ENCODE assay signal across 25 mouse cellular contexts in the genomic region with DNA sequence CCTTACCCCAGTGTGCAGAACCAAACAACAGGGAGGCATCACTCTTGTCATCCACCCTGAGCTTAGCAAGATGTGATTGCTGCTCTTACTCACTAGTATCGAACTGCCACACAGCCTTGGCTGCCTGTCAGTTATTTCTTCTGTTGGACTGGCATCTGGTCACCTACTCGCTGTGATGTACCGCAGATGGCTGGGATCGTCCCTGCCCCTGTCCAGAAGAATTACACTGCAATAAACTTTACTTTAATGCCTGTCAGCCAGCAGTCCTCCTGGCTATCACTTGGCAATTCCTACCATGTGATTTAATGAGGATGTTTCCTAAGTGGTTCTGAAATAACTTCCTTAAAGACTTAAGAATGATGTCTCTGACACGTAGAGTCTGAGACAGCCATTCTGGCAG.
"Had no signal": no experiment of that assay in that cellular context is flagged by ENCODE, and none has a peak within 500 bp of the region (broad histone marks: within the 10 kb centered on the region; RNA-seq: fewer than 3 reads in every experiment).

No protein-coding gene starts in this region.

- DNase-seq: kidney, adult 18-20 months; kidney, postnatal 25 days; layer of hippocampus, adult 9-11 months; liver; lung, adult 18-20 months; lung, postnatal 10 days; lung, postnatal 4 days; right cerebral cortex, adult 18-20 months; right cerebral cortex, postnatal 14 days; right cerebral cortex, postnatal 4 days; thymus, adult 2 months; thymus, postnatal 14 days; thymus, postnatal 4 days had no signal

- H3K9ac ChIP-seq: intestine, embryonic 15.5 days; limb, embryonic 13.5 days; liver, embryonic 12.5 days; liver, embryonic 15.5 days; lung, embryonic 15.5 days; midbrain, embryonic 12.5 days; midbrain, embryonic 15.5 days; neural tube, embryonic 12.5 days; neural tube, embryonic 15.5 days had no signal

- H3K9me3 ChIP-seq: intestine, embryonic 15.5 days; limb, embryonic 10.5 days; limb, embryonic 13.5 days; liver, embryonic 12.5 days; liver, embryonic 15.5 days; lung, embryonic 15.5 days; midbrain, embryonic 12.5 days; midbrain, embryonic 15.5 days; neural tube, embryonic 12.5 days; neural tube, embryonic 15.5 days had no signal

- H3K27me3 ChIP-seq: intestine, embryonic 15.5 days; limb, embryonic 13.5 days; liver, embryonic 12.5 days; liver, embryonic 15.5 days; lung, embryonic 15.5 days; midbrain, embryonic 12.5 days; midbrain, embryonic 15.5 days; neural tube, embryonic 12.5 days; neural tube, embryonic 15.5 days had no signal

- H3K4me1 ChIP-seq: intestine, embryonic 15.5 days; limb, embryonic 10.5 days; limb, embryonic 13.5 days; liver, embryonic 12.5 days; liver, embryonic 15.5 days; midbrain, embryonic 12.5 days; midbrain, embryonic 15.5 days; neural tube, embryonic 12.5 days; neural tube, embryonic 15.5 days had no signal

- H3K4me3 ChIP-seq: intestine, embryonic 15.5 days; layer of hippocampus, adult 2 months; limb, embryonic 10.5 days; limb, embryonic 13.5 days; liver, embryonic 12.5 days; liver, embryonic 15.5 days; lung, embryonic 15.5 days; midbrain, embryonic 12.5 days; midbrain, embryonic 15.5 days; neural tube, embryonic 12.5 days; neural tube, embryonic 15.5 days had no signal

- H3K4me2 ChIP-seq: intestine, embryonic 15.5 days; limb, embryonic 13.5 days; liver, embryonic 12.5 days; liver, embryonic 15.5 days; lung, embryonic 15.5 days; midbrain, embryonic 12.5 days; midbrain, embryonic 15.5 days; neural tube, embryonic 12.5 days; neural tube, embryonic 15.5 days had no signal

- H3K27ac ChIP-seq: intestine, embryonic 15.5 days; layer of hippocampus, adult 2 months; limb, embryonic 10.5 days; limb, embryonic 13.5 days; liver, embryonic 12.5 days; liver, embryonic 15.5 days; lung, embryonic 15.5 days; midbrain, embryonic 12.5 days; midbrain, embryonic 15.5 days; neural tube, embryonic 12.5 days; neural tube, embryonic 15.5 days; stomach, postnatal 0 days had no signal

- H3K36me3 ChIP-seq: intestine, embryonic 15.5 days; limb, embryonic 10.5 days; limb, embryonic 13.5 days; liver, embryonic 12.5 days; liver, embryonic 15.5 days; lung, embryonic 15.5 days; midbrain, embryonic 12.5 days; midbrain, embryonic 15.5 days; neural tube, embryonic 12.5 days; neural tube, embryonic 15.5 days had no signal

- ATAC-seq: intestine, embryonic 15.5 days; liver, embryonic 12.5 days; midbrain, embryonic 15.5 days had no signal
